Mouse (Mus musculus) kidney, embryonic 14.5 days (tissue): Measurements from ENCODE around the gene Pef1. TPM values are rescaled to one million over a fixed set of nuclear protein-coding genes. Genes with fewer than 3 reads are reported as not detected.
A peak's percentile ranks its signal among the peaks of the same experiment; 100 is the strongest.

Experiments used
- ATAC-seq: fragments of 200-750 bp; cut with Nextera tagmentation; 2 replicates; pipeline ENCODE4 v1.8.0; 2017; ENCODE audit warnings: moderate number of reproducible peaks, mild to moderate bottlenecking, moderate TSS enrichment, moderate library complexity; ENCODE audit not compliant: low FRiP score, low TSS enrichment
- H3K27ac ChIP-seq: fragments of 300-500 bp; sonication (generic); 2 replicates; pipeline ENCODE4 v1.5.1; 2014; ENCODE audit warnings: low read depth, mild to moderate bottlenecking, low read length, moderate library complexity, mixed read lengths
- H3K27me3 ChIP-seq: fragments of 300-500 bp; sonication (generic); 2 replicates; pipeline ENCODE4 v1.6.1; 2014; ENCODE audit warnings: mild to moderate bottlenecking, low read length; ENCODE audit not compliant: control insufficient read depth, insufficient read depth
- H3K36me3 ChIP-seq: fragments of 300-500 bp; sonication (generic); 2 replicates; pipeline ENCODE4 v1.6.1; 2014; ENCODE audit warnings: low read length, mixed read lengths; ENCODE audit not compliant: control insufficient read depth, insufficient read depth
- H3K4me1 ChIP-seq: fragments of 300-500 bp; sonication (generic); 2 replicates; pipeline ENCODE4 v1.6.1; 2014; ENCODE audit warnings: low read length, mixed read lengths; ENCODE audit not compliant: control insufficient read depth, insufficient read depth
- H3K4me2 ChIP-seq: fragments of 300-500 bp; sonication (generic); replicated peaks from 2 replicates; pipeline ENCODE4 v1.6.1; 2014; ENCODE audit warnings: low read depth, mild to moderate bottlenecking, low read length
- H3K4me3 ChIP-seq: fragments of 300-500 bp; sonication (generic); 2 replicates; pipeline ENCODE4 v1.5.1; 2014; ENCODE audit warnings: mild to moderate bottlenecking, low read length
- H3K9ac ChIP-seq: fragments of 300-500 bp; sonication (generic); 2 replicates; pipeline ENCODE4 v1.6.1; 2014; ENCODE audit warnings: low read depth, mild to moderate bottlenecking, low read length, moderate library complexity
- H3K9me3 ChIP-seq: fragments of 300-500 bp; sonication (generic); 2 replicates; pipeline ENCODE4 v1.6.1; 2016; ENCODE audit warnings: low read length; ENCODE audit not compliant: control insufficient read depth
- WGBS: fragments of 180-500 bp; shearing (Covaris S2); extraction: QIAGEN DNeasy Blood & Tissue Kit; methylation state at CpG from one replicate; pipeline ENCODE4 v1.1.7; 2014; 5-methylcytosine and 5-hydroxymethylcytosine counted together
- polyA plus RNA-seq: library from polyadenylated mRNA; unstranded; fragments of >200 nt; fragmentation: Nextera tagmentation; extraction: Ambion mirVana; gene quantifications from 2 replicates; pipeline ENCODE4 v1.2.1, GENCODE M21; 2014

The Pef1 gene
- polyA plus RNA-seq, 1 experiment from 2014 or later, result 85.9 TPM

GRCm38 (mm10) chr4:130171951-130172765 is 69.8 kb downstream of the Pef1 start:
- Histone ChIP-seq H3K27ac (peak overlapping the region; percentile 47; the same call in 1 of the 2 replicates), H3K4me3 (no peak overlapping the region), H3K4me2 (peak overlapping the region; percentile 17; the same call in 1 of the 2 replicates), H3K27me3 (peaks cover 12% of the 10 kb centered on the region), H3K36me3 (no peaks in the 10 kb centered on the region), H3K4me1 (peaks cover 58% of the 10 kb centered on the region), H3K9ac (peak overlapping the region; percentile 31; the same call in 1 of the 2 replicates), H3K9me3 (no peaks in the 10 kb centered on the region)
- peak; percentile 16; the same call in 1 of the 2 replicates for ATAC-seq
- 40% methylated on average over 11 of the region's 11 CpGs for WGBS

DNA sequence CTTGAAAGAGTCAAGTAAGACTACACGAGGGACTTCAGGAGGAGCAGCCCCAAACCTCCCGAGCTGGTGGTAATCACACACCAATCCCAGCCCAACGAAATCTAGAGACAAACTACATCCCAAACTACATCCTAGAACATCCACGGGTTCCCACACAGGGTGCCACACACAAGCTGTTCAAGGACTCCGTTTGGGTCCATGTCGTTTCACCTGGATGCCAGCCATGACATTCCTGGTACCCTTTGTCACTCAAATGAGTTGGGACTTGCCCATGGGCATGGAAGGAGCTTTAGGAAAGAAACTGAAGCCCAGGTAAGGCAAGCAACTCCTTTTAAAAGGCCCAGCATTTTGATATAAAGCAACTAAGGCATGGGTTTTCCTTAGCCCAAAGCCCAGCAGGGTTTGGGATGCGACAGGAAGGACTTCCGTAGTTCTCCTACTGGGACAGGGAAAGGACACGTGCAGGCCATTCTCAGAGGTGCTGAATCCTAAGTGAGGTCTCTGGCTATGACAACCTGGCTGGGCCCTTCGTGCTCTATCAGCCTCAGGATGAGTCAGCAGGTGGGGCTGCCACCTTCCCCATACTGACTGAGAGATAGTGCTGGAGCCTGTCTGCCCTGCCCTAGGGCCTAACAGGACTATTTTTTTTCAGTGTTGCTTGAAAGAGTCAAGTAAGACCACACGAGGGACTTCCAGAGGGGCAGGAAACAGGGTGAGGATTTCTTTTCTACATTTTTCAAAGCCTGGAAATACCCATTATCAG is 70.9 kb downstream of the Pef1 start:
- no peak overlapping the region for H3K9ac ChIP-seq
- no peak for ATAC-seq

GRCm38 (mm10) chr4:130173911-130174311 is 71.6 kb downstream of the Pef1 start:
- no peaks in the 10 kb centered on the region for H3K36me3 ChIP-seq
- no peak overlapping the region for H3K27ac ChIP-seq
- WGBS, result 33% methylated on average over 19 of the region's 19 CpGs
- peaks cover 50% of the 10 kb centered on the region for H3K4me1 ChIP-seq
- H3K4me3 ChIP-seq, result peak overlapping the region; percentile 31
- ATAC-seq, result no peak
- peak overlapping the region; percentile 51 for H3K4me2 ChIP-seq
- peaks cover 12% of the 10 kb centered on the region for H3K27me3 ChIP-seq
- H3K9me3 ChIP-seq, result no peaks in the 10 kb centered on the region
- 0 out of 2 replicates have a peak overlapping the region, but pooled peaks have one; percentile 28 for H3K9ac ChIP-seq

More for the DNA sequence above, 70.9 kb downstream of the Pef1 start:
- Histone ChIP-seq H3K27me3 (peaks cover 12% of the 10 kb centered on the region), H3K4me1 (peaks cover 57% of the 10 kb centered on the region), H3K4me2 (peak overlapping the region; percentile 51), H3K27ac (no peak overlapping the region; the same call in 1 of the 2 replicates), H3K36me3 (no peaks in the 10 kb centered on the region), H3K9me3 (no peaks in the 10 kb centered on the region), H3K4me3 (peak overlapping the region; percentile 31; the same call in 1 of the 2 replicates)
- 67% methylated on average over 11 of the region's 11 CpGs for WGBS

- Histone ChIP-seq H3K27me3 (peaks cover 12% of the 10 kb centered on the region), H3K9ac (peak overlapping the region; percentile 28; the same call in 1 of the 2 replicates), H3K27ac (peak overlapping the region; percentile 59; the same call in 1 of the 2 replicates), H3K4me1 (peaks cover 44% of the 10 kb centered on the region), H3K36me3 (no peaks in the 10 kb centered on the region), H3K4me3 (peak overlapping the region; percentile 31), H3K9me3 (no peaks in the 10 kb centered on the region), H3K4me2 (peak overlapping the region; percentile 51)
- ATAC-seq, result peak; percentile 48
- WGBS, result 2% methylated on average over 25 of the region's 25 CpGs
These were observed 72.1 kb downstream of the Pef1 start for GRCm38 (mm10) chr4:130174335-130175031.

- no peaks in the 10 kb centered on the region for H3K36me3 ChIP-seq
- H3K4me3 ChIP-seq, result peak within 1 kb of the TSS; percentile 31
- H3K4me1 ChIP-seq, result peaks cover 44% of the 10 kb centered on the region
- WGBS, result 1% methylated on average over 14 of the region's 14 CpGs
- peak within 1 kb of the TSS; percentile 28; the same call in 1 of the 2 replicates for H3K9ac ChIP-seq
- peak within 1 kb of the TSS; percentile 59; the same call in 1 of the 2 replicates for H3K27ac ChIP-seq
- ATAC-seq, result 0 out of 2 replicates have a peak, but pooled peaks have one; percentile 17
- peak within 1 kb of the TSS; percentile 51 for H3K4me2 ChIP-seq
- peaks cover 12% of the 10 kb centered on the region for H3K27me3 ChIP-seq
- H3K9me3 ChIP-seq, result no peaks in the 10 kb centered on the region
These were observed 72.8 kb downstream of the Pef1 start, which contains the start of gene Tinagl1 for GRCm38 (mm10) chr4:130175072-130175711. Tinagl1 (minus strand) TSS chr4:130175122.

GRCm38 (mm10) chr4:130176156-130176720 is 73.9 kb downstream of the Pef1 start:
- H3K27ac ChIP-seq, result no peak overlapping the region
- WGBS, result 81% methylated on average over 5 of the region's 5 CpGs

DNA sequence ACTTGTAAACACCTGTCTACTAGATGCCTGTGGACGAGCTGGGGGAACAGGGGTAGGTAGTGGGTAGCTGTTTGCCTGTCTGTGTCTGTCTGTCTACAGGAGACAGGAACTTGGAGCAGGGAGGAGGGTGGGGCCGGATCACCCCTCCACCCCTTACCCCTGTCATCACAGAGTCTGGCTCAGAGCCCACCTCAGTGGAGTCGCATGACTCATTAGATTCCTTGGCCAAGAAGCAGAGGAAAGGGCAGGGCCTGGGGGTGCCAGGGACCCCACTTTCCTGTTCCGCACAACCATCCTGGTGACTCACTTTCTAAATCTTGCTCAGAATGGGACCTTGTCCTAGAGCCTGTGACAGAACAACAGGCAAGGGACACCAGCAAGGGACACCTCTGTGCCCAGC is 74.7 kb downstream of the Pef1 start:
- Histone ChIP-seq H3K4me1 (peaks cover 39% of the 10 kb centered on the region), H3K27ac (peak overlapping the region; percentile 19; the same call in 1 of the 2 replicates), H3K4me2 (no peak overlapping the region), H3K9me3 (no peaks in the 10 kb centered on the region), H3K9ac (no peak overlapping the region), H3K27me3 (peaks cover 12% of the 10 kb centered on the region), H3K4me3 (no peak overlapping the region), H3K36me3 (no peaks in the 10 kb centered on the region)
- ATAC-seq, result no peak
- WGBS, result 72% methylated on average over 4 of the region's 4 CpGs

More at GRCm38 (mm10) chr4:130176156-130176720, 73.9 kb downstream of the Pef1 start:
- no peak overlapping the region for H3K4me3 ChIP-seq
- H3K9me3 ChIP-seq, result no peaks in the 10 kb centered on the region
- peaks cover 44% of the 10 kb centered on the region for H3K4me1 ChIP-seq
- H3K4me2 ChIP-seq, result no peak overlapping the region
- no peaks in the 10 kb centered on the region for H3K36me3 ChIP-seq
- no peak for ATAC-seq
- peaks cover 12% of the 10 kb centered on the region for H3K27me3 ChIP-seq
- H3K9ac ChIP-seq, result no peak overlapping the region

- H3K4me1 ChIP-seq, result peaks cover 34% of the 10 kb centered on the region
- no peak for ATAC-seq
- no peaks in the 10 kb centered on the region for H3K36me3 ChIP-seq
- 59% methylated on average over 7 of the region's 7 CpGs for WGBS
- H3K27ac ChIP-seq, result peak overlapping the region; percentile 19; the same call in 1 of the 2 replicates
- no peaks in the 10 kb centered on the region for H3K9me3 ChIP-seq
- no peak overlapping the region for H3K4me3 ChIP-seq
- H3K27me3 ChIP-seq, result peaks cover 12% of the 10 kb centered on the region
- no peak overlapping the region for H3K4me2 ChIP-seq
- no peak overlapping the region for H3K9ac ChIP-seq
These were observed 75.2 kb downstream of the Pef1 start for GRCm38 (mm10) chr4:130177536-130177935.
